Mouse (Mus musculus): Measurements from ENCODE around the gene Nepro.

- TF ChIP-seq CTCF (conservative IDR thresholded peaks at IDR 0.05; ENCODE audit: low read length) (no peak), NANOG (IDR thresholded peaks at IDR 0.05; ENCODE audit: borderline replicate concordance, low read length) (no peak)
These were observed 23.9 kb downstream of the Nepro start for GRCm38 (mm10) chr16:44748007-44748406.

All from E14TG2a.4 (cell line).